ENCODE assay signal across 8 mouse cellular contexts in genomic region chr8:72434952-72435351, GRCm38 (mm10). TPM values are rescaled to one million over a fixed set of nuclear protein-coding genes. Genes with fewer than 3 reads are reported as not detected.
A peak's percentile ranks its signal among the peaks of the same experiment; 100 is the strongest.
DNase-seq lines count a peak whose midpoint lies in the region; ATAC-seq lines count a peak whose summit lies in the region.

No protein-coding gene starts in this region.

- no peak for ATAC-seq in liver, embryonic 11.5 days (replicated peaks; ENCODE audit: low FRiP score)
- ATAC-seq in heart, embryonic 16.5 days (replicated peaks; ENCODE audit: extremely low read depth, insufficient read depth, low FRiP score): peak; percentile 85
- ATAC-seq in midbrain, embryonic 11.5 days (ENCODE audit: low FRiP score): no peak

- peak; percentile 41 for DNase-seq in liver
- DNase-seq in liver, embryonic 11.5 days (ENCODE audit: low spot score): no peak
- DNase-seq in adrenal gland, adult 2 months: peak; percentile 92
- peak; percentile 26 for DNase-seq in skeletal muscle tissue, adult 2 months (ENCODE audit: low read depth, low spot score)
- DNase-seq in thymus, adult 18-20 months: no peak
- no peak for DNase-seq in neural tube, embryonic 10.5 days (ENCODE audit: extremely low spot score, low spot score)
- no peak for DNase-seq in midbrain, embryonic 11.5 days (ENCODE audit: low spot score, missing footprints)

- H3K9ac ChIP-seq in liver, embryonic 11.5 days (ENCODE audit: low read depth, low read length): no peak overlapping the region
- no peak overlapping the region for H3K9ac ChIP-seq in heart, embryonic 16.5 days (ENCODE audit: low read length)
- H3K9ac ChIP-seq in midbrain, embryonic 11.5 days (ENCODE audit: low read length): no peak overlapping the region

- H3K27me3 ChIP-seq in liver, embryonic 11.5 days (replicated peaks; ENCODE audit: control insufficient read depth, insufficient read depth, low read length): no peaks in the 10 kb centered on the region
- no peaks in the 10 kb centered on the region for H3K27me3 ChIP-seq in heart, embryonic 16.5 days (ENCODE audit: control insufficient read depth, insufficient read depth, low read length)
- H3K27me3 ChIP-seq in midbrain, embryonic 11.5 days (ENCODE audit: control insufficient read depth, insufficient read depth, low read length): no peaks in the 10 kb centered on the region

- H3K27ac ChIP-seq in liver, embryonic 11.5 days (ENCODE audit: low read depth, low read length): no peak overlapping the region
- peak overlapping the region; percentile 72 for H3K27ac ChIP-seq in heart, embryonic 16.5 days (ENCODE audit: low read length)
- no peak overlapping the region for H3K27ac ChIP-seq in midbrain, embryonic 11.5 days (ENCODE audit: low read depth, low read length)

- H3K4me2 ChIP-seq in liver, embryonic 11.5 days: no peak overlapping the region
- no peak overlapping the region for H3K4me2 ChIP-seq in heart, embryonic 16.5 days (ENCODE audit: low read depth, low read length)
- no peak overlapping the region for H3K4me2 ChIP-seq in midbrain, embryonic 11.5 days

- H3K4me3 ChIP-seq in liver, embryonic 11.5 days (ENCODE audit: low read depth, low read length): no peak overlapping the region
- H3K4me3 ChIP-seq in heart, embryonic 16.5 days (ENCODE audit: low read length): no peak overlapping the region
- no peak overlapping the region for H3K4me3 ChIP-seq in midbrain, embryonic 11.5 days (ENCODE audit: low read depth, low read length)

- H3K9me3 ChIP-seq in liver, embryonic 11.5 days (ENCODE audit: control insufficient read depth, low read length): no peaks in the 10 kb centered on the region
- H3K9me3 ChIP-seq in heart, embryonic 16.5 days (replicated peaks; ENCODE audit: control insufficient read depth, low read length): no peaks in the 10 kb centered on the region
- H3K9me3 ChIP-seq in midbrain, embryonic 11.5 days (ENCODE audit: control insufficient read depth, low read length): no peaks in the 10 kb centered on the region

- 31% methylated on average over 2 of the region's 2 CpGs for WGBS in liver, embryonic 11.5 days
- WGBS in heart, embryonic 16.5 days: 2% methylated on average over 2 of the region's 2 CpGs
- 67% methylated on average over 2 of the region's 2 CpGs for WGBS in midbrain, embryonic 11.5 days

- H3K36me3 ChIP-seq in liver, embryonic 11.5 days (ENCODE audit: control insufficient read depth, insufficient read depth, low read length): no peaks in the 10 kb centered on the region
- H3K36me3 ChIP-seq in heart, embryonic 16.5 days (ENCODE audit: control insufficient read depth, insufficient read depth): no peaks in the 10 kb centered on the region
- H3K36me3 ChIP-seq in midbrain, embryonic 11.5 days (ENCODE audit: control insufficient read depth, insufficient read depth, low read length): no peaks in the 10 kb centered on the region

- no peaks in the 10 kb centered on the region for H3K4me1 ChIP-seq in liver, embryonic 11.5 days (replicated peaks; ENCODE audit: control insufficient read depth, insufficient read depth, low read length)
- H3K4me1 ChIP-seq in heart, embryonic 16.5 days (ENCODE audit: control insufficient read depth, insufficient read depth, low read length): peaks cover 6% of the 10 kb centered on the region
- no peaks in the 10 kb centered on the region for H3K4me1 ChIP-seq in midbrain, embryonic 11.5 days (ENCODE audit: control insufficient read depth, insufficient read depth, low read length)

RNA-seq across cellular contexts. Expression of gene Calr3, which starts 8.7 kb away (rescaled TPM):
- polyA plus RNA-seq in liver, embryonic 11.5 days (2014; fragmentation: Nextera tagmentation; extraction: Ambion mirVana): 2.2 TPM in 2 replicates
- 1 to 10 TPM; 3.9 TPM for total RNA-seq in adrenal gland, adult 2 months (2021)
- polyA plus RNA-seq in adrenal gland, adult 2 months (2012; rRNA removed): 0.17 and 0.41 TPM in 2 replicates
- 1.4 and 1.5 TPM in 2 replicates for polyA plus RNA-seq in heart, embryonic 16.5 days (2015; fragmentation: Nextera tagmentation; extraction: Ambion mirVana)
- polyA plus RNA-seq in midbrain, embryonic 11.5 days (2014; fragmentation: Nextera tagmentation; extraction: Ambion mirVana): 0.71 and 0.76 TPM in 2 replicates

RNA-seq across cellular contexts. Expression of gene 1700030K09Rik, which starts 8.7 kb away (rescaled TPM):
- 11.6 and 14.0 TPM in 2 replicates for polyA plus RNA-seq in liver, embryonic 11.5 days (2014; fragmentation: Nextera tagmentation; extraction: Ambion mirVana)
- total RNA-seq in adrenal gland, adult 2 months (2021): 1 to 10 TPM; 9.6 to 10.0 TPM
- 5.9 and 6.1 TPM in 2 replicates for polyA plus RNA-seq in adrenal gland, adult 2 months (2012; rRNA removed)
- polyA plus RNA-seq in heart, embryonic 16.5 days (2015; fragmentation: Nextera tagmentation; extraction: Ambion mirVana): 9.8 and 10.3 TPM in 2 replicates
- 11.6 and 13.5 TPM in 2 replicates for polyA plus RNA-seq in midbrain, embryonic 11.5 days (2014; fragmentation: Nextera tagmentation; extraction: Ambion mirVana)

RNA-seq across cellular contexts. Expression of gene Eps15l1, which starts 13.7 kb away (rescaled TPM):
- polyA plus RNA-seq in liver, embryonic 11.5 days (2014; fragmentation: Nextera tagmentation; extraction: Ambion mirVana): 45.8 and 47.4 TPM in 2 replicates
- 10 to 100 TPM; 38.2 to 59.8 TPM for total RNA-seq in adrenal gland, adult 2 months (2021)
- polyA plus RNA-seq in adrenal gland, adult 2 months (2012; rRNA removed): 23.0 and 25.2 TPM in 2 replicates
- 38.8 and 40.2 TPM in 2 replicates for polyA plus RNA-seq in heart, embryonic 16.5 days (2015; fragmentation: Nextera tagmentation; extraction: Ambion mirVana)
- polyA plus RNA-seq in midbrain, embryonic 11.5 days (2014; fragmentation: Nextera tagmentation; extraction: Ambion mirVana): 67.6 and 71.3 TPM in 2 replicates

RNA-seq across cellular contexts. Expression of gene Cherp, which starts 40.1 kb away (rescaled TPM):
- 90.1 and 92.8 TPM in 2 replicates for polyA plus RNA-seq in liver, embryonic 11.5 days (2014; fragmentation: Nextera tagmentation; extraction: Ambion mirVana)
- total RNA-seq in adrenal gland, adult 2 months (2021): 10 to 100 TPM; 66.3 to 71.0 TPM
- polyA plus RNA-seq in adrenal gland, adult 2 months (2012; rRNA removed): 63.8 and 77.3 TPM in 2 replicates
- 36.8 and 45.6 TPM in 2 replicates for polyA plus RNA-seq in heart, embryonic 16.5 days (2015; fragmentation: Nextera tagmentation; extraction: Ambion mirVana)
- polyA plus RNA-seq in midbrain, embryonic 11.5 days (2014; fragmentation: Nextera tagmentation; extraction: Ambion mirVana): 57.7 and 62.6 TPM in 2 replicates

RNA-seq across cellular contexts. Expression of gene Slc35e1, which starts 57.5 kb away (rescaled TPM):
- polyA plus RNA-seq in liver, embryonic 11.5 days (2014; fragmentation: Nextera tagmentation; extraction: Ambion mirVana): 16.8 and 18.1 TPM in 2 replicates
- total RNA-seq in adrenal gland, adult 2 months (2021): 10 to 100 TPM; 34.4 to 49.8 TPM
- 69.7 and 80.0 TPM in 2 replicates for polyA plus RNA-seq in adrenal gland, adult 2 months (2012; rRNA removed)
- polyA plus RNA-seq in heart, embryonic 16.5 days (2015; fragmentation: Nextera tagmentation; extraction: Ambion mirVana): 7.8 and 13.1 TPM in 2 replicates
- polyA plus RNA-seq in midbrain, embryonic 11.5 days (2014; fragmentation: Nextera tagmentation; extraction: Ambion mirVana): 10.9 and 13.4 TPM in 2 replicates

Comparison
In these comparisons a context has a peak if more than half of its experiments do, and no peak if none do; other contexts are left out.
1. DNase-seq: peak in liver (single experiment), adrenal gland, adult 2 months (single experiment) and skeletal muscle tissue, adult 2 months (single experiment); none in liver, embryonic 11.5 days (single experiment), thymus, adult 18-20 months (0 of 2), neural tube, embryonic 10.5 days (single experiment) and midbrain, embryonic 11.5 days (single experiment).